Mouse (Mus musculus): Measurements from ENCODE around the gene Rin1. TPM values are rescaled to one million over a fixed set of nuclear protein-coding genes. Genes with fewer than 3 reads are reported as not detected.

Gene Rin1
- total RNA-seq, 2 experiments from 2014 or later, result 1.8 to 2.1 TPM

DNA sequence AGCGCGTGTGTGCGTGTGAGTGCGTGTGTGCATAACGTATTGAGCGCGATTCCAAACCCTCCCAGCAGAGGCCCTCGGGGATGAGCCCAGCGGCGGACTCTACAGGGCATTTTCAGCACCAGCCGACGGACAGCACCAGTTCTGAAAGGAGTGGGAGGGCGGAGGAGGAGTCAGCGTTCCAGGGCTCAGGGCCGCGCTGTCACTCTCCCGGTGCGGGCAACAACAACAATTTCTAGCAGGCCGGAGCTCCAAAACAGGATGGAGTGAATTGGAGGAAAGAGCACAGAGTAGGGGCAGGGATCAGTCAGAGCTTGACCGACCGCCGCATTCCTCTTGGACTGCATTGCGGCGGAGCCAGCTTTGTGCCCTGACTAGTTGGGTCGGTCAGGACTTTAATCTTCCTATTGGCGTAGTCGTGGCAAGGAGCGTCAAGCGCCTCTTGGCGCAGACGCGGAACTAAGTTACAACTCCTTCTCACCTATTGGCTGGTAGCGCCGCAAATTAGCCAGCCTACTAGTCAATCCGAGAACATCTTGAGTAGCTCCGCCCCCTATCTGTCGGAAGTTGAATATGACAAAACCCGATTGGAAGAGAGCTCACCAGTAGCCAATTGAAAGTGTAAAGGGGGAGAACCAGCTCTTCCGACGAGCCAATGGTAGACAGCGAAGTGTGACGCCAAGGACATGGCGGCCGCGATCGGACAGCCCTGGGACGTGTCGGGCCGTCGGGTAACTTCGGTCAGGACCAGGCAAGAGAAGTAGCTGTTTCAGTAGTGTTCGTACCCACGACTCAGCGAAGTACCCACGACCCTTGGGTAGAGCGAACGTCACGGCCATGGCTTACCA, 37.8 kb downstream of the Rin1 start, which contains the start of gene Yif1a:
Gene Yif1a, plus strand, starts transcription at position 655 of the 845 bp plus-strand sequence.
- DNase-seq, result peak; percentile 93 to 94
- intact Hi-C loops (cut with DNase I), result no loop called here

DNA sequence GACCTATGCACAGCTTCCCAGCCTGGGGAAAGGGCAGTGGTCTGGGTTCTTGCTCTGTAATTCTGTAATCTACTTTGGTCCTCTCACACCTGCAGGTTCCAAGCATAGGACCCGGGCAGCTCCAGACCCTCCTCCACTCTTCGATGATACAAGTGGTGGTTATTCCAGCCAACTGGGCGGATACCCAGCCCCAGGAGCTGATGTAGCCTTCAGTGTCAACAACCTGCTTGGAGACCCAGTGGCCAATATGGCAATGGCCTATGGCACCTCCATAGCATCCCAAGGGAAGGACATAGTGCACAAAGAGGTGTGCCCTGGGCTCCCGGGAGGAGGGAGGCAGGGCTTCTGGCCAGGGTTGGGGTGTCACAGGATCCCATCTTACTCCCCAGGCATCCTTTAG, 39.0 kb downstream of the Rin1 start:
- intact Hi-C loops (cut with DNase I), result no loop called here
- DNase-seq, result no peak

DNA sequence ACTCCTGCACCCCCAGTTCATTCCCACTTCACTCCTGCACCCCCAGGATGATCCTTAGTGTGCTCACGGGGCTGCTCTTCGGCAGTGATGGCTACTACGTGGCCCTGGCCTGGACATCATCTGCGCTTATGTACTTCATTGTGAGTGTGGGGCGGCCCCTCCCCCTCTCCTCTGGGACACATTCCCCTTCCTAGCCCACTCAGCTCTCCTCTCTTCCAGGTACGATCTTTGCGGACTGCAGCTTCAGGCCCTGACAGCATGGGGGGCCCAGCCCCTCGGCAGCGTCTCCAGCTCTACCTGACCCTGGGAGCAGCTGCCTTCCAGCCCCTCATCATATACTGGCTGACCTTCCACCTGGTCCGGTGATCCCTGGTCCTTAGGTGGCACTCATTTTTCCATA, 41.8 kb downstream of the Rin1 start:
- no peak for DNase-seq
- intact Hi-C loops (cut with DNase I), result no loop called here

DNA sequence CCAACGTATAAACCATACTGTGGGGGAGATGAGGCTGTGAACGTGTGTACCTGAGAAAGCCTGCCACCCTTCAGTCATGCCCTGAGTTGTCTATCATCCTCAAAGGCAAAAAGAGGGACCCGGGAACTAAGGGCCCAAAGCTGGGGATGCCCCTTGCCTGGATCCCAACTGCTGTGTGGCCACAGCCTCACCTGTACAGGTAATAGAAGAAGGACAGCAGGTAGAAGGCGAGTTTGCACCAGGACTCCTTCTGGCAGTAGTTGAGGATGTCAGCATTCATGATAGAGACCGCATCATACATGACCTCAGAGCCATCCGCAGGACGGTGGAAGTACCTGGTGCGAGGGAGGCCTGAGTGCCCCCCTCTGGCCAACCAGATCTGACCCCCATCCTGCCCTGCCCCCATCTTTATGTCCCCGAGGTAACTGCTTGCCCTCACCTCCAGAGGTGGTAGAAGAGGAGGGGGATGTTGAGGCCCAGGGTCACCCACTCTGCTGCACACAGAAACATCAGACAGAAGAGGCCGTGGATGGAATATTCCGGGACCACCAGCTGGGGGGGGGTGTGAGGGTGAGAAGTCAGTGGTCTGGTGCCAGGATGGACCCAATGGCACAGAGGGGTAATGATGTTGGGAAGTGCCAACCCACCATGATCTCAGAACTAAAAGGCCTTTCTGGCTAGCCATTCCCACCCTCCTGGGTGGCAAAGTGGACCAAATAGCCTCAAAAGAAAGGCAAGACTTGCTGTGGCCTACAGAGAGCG, 43.4 kb downstream of the Rin1 start:
- DNase-seq, result no peak
- intact Hi-C loops (cut with DNase I), result loop anchor here (2.0 kb wide), 1 partner anchor 45 kb away; no protein-coding TSS in a partner anchor

DNA sequence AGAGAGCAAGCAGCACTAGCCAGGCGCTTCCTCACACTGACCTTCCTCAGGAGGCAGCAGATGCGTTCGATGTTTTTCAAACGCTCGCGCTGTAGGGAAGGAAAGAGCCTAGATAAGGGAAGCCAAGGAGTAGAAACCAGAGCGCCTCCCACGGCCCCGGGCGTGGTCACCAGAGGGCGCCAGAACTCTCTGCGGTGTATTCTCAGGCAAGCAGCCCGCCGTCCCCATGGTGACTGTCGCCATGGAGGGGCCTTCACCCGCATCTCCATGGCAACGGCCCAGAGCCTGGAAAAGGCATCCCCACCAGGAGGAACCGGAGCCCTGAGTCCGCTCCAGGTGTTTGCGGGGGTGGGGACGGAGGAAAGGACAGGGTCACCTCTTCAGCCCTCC, 44.0 kb downstream of the Rin1 start:
- DNase-seq, result peak; percentile 84 to 91
- intact Hi-C loops (cut with DNase I), result loop anchor here (2.0 kb wide), 1 partner anchor 45 kb away; no protein-coding TSS in a partner anchor

DNA sequence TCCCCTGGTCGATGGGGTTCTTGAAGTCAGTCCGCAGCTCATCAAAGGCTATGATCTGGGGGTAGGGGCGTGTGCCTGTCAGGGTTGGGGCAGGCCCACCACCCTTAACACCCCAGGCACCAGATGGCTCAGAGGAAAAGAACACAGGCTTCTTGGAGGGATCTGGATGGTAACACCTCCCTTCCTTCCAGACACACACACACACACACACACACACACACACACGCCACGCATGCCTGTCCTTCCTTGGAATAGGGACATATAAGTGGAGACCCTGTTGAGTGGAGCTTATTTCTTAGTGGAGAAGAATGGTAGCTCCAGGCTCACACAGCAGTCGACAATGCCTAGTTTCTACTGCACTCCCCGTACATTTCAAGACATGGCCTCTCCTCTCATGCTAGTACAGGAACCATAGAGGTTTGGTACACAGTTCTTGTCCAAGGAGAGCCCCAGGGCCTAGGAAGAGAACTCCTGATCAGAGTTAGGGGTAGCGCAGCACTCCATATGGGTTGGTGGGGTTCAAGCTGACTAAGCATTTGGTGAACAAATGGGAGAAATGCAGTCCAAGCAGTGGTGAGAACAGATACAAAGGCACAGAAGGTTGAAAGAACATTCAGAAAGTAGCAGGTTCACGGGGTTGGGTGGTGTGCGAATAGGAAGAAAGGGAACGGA, 44.6 kb downstream of the Rin1 start:
- intact Hi-C loops (cut with DNase I), result loop anchor here (2.0 kb wide), 1 partner anchor 44 kb away; no protein-coding TSS in a partner anchor
- no peak for DNase-seq

DNA sequence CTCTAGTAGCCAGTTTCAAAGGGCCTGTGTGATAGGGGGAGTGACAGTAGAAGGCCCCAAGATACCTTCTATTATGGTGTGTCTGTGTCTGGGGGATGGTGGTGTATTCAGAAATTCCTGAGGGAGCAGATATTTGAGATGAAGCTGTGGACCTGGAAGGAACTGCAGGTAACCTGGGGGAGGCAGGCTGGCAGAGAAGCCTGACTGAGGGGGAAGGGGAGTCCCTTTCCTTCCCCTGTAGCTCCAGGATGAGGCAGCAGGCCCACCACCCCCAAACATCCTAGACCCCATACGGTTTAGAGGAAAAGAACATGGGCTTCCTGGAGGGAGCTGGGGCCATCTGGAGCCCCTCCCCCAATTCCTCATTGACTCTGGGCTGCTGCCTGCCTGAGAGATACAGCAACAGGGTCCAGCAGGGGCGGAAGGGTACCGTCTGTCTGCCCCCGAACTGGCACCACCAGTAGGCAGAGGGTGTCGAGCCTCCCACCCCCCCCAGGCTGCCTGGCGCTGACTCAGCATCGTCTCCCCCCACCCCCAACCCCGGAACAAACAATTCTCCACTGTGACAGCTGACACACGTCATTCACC, 45.7 kb downstream of the Rin1 start:
- DNase-seq, result no peak
- intact Hi-C loops (cut with DNase I), result loop anchor here (2.0 kb wide), 1 partner anchor 43 kb away; no protein-coding TSS in a partner anchor

DNA sequence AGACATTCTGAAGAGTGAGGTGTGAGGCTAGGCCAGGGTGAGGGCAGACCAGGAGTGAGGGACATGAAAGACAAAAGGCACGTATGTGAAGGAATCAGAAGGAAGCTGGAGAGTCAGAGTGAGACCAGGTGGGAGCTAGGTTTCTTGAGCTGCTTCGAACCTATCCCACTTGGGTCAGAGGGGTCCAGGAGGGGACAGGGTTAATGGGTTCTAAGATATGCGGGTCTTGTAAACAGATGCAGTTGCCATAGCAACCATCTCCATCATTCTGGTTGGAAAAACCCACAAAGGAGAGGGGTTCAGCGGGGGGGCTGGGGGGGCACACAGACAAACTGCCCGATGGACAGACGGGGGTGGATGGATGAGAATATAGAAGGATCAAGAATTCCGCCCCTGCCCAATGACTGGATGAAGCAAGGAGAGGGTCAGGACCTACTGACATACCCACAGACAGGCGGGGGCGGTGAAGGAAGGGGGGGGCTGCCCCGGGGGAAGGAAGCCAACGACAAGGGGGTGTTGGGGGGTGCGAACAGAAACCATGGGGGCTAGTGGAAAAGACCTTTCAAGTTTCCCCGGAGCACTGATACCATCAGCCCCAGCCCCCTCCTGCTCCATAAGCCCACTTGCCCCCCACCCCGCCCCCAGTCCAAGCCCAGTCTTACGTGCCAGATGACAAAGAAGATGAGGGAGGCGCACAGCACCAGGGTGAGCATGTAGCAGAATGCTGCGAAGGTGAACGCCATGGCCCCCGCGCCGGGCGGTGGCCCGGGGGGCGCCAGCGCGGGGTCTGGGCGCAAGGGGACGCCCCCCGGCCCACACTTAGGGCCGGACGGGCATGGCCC, 47.5 kb downstream of the Rin1 start:
- no peak for DNase-seq
- intact Hi-C loops (cut with DNase I), result no loop called here

DNA sequence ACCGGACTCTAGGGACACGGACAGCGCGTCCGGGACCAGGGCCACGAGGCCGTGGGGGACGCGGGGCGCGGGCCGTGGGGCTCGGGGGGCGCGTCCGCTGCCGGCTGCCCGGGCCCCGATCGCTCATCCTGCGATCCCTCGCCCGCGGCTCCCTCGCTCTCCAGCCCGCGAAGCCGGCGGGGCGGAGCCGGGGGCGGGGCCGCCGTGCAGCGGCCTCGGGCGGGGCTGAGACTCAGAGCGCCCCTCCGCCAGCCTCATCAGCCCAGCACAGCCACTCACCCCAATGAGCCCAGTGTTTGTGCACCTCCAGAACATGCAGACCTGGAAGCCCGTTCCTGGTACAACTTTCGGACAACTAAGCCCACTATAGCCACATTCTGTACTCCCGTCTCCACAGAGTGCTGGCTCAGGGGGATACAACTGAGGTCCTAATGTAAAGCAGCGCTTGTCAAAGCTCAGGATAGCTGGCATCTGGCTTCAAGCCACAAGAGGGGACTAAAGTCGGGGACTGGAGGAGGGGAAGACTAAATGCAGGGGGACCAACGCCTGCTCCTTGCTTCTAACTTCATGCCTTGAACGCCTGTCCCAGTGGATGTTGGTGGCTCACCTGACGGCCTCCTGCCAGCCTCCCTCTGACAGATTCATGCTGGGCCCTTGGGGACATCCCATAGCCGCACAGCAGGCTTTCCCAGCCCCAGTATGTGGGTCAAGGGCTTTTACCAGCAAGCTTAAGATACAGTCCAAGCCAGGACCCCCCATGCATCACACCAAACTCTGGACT, 48.3 kb downstream of the Rin1 start, which contains the start of gene Cnih2:
Gene Cnih2, minus strand, starts transcription at position 159 of the 781 bp plus-strand sequence.
- DNase-seq, result peak; percentile 60 to 62
- intact Hi-C loops (cut with DNase I), result no loop called here

DNA sequence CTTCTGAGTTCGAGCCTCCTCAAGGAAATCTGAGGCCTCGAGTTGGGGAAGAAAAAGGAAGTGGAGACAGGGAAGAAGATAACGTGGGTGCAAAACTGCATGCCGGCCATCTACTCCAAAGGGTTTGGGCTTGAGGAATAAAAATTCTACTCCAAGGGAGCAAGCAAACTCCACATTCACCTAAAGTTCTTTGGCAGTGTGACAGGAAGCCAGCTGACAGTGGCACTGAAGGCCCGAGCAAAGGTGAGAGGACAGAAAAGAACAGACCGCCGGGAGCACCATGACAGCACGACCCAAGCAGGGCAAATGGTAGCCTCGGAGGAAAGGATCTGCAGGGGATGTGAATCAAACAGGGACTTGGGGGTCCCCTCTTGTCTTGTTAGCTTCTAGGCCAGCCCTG, 55.8 kb downstream of the Rin1 start:
- intact Hi-C loops (cut with DNase I), result no loop called here
- DNase-seq, result peak; percentile 34 to 35

Other genes starting within 250 kb of the Rin1 start
- gene Gm21992, start 238.9 kb upstream of the Rin1 start, total RNA-seq (2021), result 10 to 100 TPM; 18.3 to 19.8 TPM
- gene Rbm14, start 238.8 kb upstream of the Rin1 start, total RNA-seq (2021), result 10 to 100 TPM; 23.0 to 24.5 TPM
- 10 to 100 TPM; 28.4 to 30.3 TPM for gene Ccs, start 211.1 kb upstream of the Rin1 start, total RNA-seq (2021)
- gene Ccdc87, start 211.1 kb upstream of the Rin1 start, total RNA-seq (2021), result not detected
- 10 to 100 TPM; 84.5 to 90.7 TPM for gene Ctsf, start 195.4 kb upstream of the Rin1 start, total RNA-seq (2021)
- under 1 TPM; 0.30 to 0.44 TPM for gene Actn3, start 172.6 kb upstream of the Rin1 start, total RNA-seq (2021)
- gene Zdhhc24, start 171.8 kb upstream of the Rin1 start, total RNA-seq (2021), result 1 to 10 TPM; 3.2 to 3.4 TPM
- gene Bbs1, start 143.9 kb upstream of the Rin1 start, total RNA-seq (2021), result 1 to 10 TPM; 2.3 to 5.1 TPM
- 10 to 100 TPM; 17.4 to 21.3 TPM for gene Dpp3, start 122.2 kb upstream of the Rin1 start, total RNA-seq (2021)
- gene Peli3, start 107.4 kb upstream of the Rin1 start, total RNA-seq (2021), result 1 to 10 TPM; 1.6 to 3.3 TPM
- 10 to 100 TPM; 69.1 to 69.9 TPM for gene Mrpl11, start 88.3 kb upstream of the Rin1 start, total RNA-seq (2021)
- not detected for gene Npas4, start 60.2 kb upstream of the Rin1 start, total RNA-seq (2021)
- gene Slc29a2, start 26.6 kb upstream of the Rin1 start, total RNA-seq (2021), result 10 to 100 TPM; 12.7 to 13.2 TPM
- 10 to 100 TPM; 45.1 to 47.2 TPM for gene B4gat1, start 11.7 kb upstream of the Rin1 start, total RNA-seq (2021)
- 1 to 10 TPM; 1.4 to 3.9 TPM for gene AC124502.3, start 11.6 kb upstream of the Rin1 start, total RNA-seq (2021)
- 10 to 100 TPM; 13.9 to 15.6 TPM for gene Brms1, start 9.1 kb upstream of the Rin1 start, total RNA-seq (2021)
- gene Cd248, start 17.6 kb downstream of the Rin1 start, total RNA-seq (2021), result 10 to 100 TPM; 13.8 to 15.1 TPM
- 1 to 10 TPM; 1.7 to 2.8 TPM for gene Tmem151a, start 35.0 kb downstream of the Rin1 start, total RNA-seq (2021)
- 100 to 1,000 TPM in 1 of 2 experiments, 10 to 100 TPM in 1; 89.0 to 102 TPM for gene Yif1a, start 38.1 kb downstream of the Rin1 start, total RNA-seq (2021)
- gene Cnih2, start 48.0 kb downstream of the Rin1 start, total RNA-seq (2021), result under 1 TPM; 0.30 to 0.31 TPM
- gene Rab1b, start 56.6 kb downstream of the Rin1 start, total RNA-seq (2021), result 100 to 1,000 TPM; 176 to 201 TPM
- gene Klc2, start 68.1 kb downstream of the Rin1 start, total RNA-seq (2021), result 10 to 100 TPM; 47.3 to 49.7 TPM
- 10 to 100 TPM; 19.9 to 21.5 TPM for gene Pacs1, start 222.6 kb downstream of the Rin1 start, total RNA-seq (2021)
- gene Sf3b2, start 245.0 kb downstream of the Rin1 start, total RNA-seq (2021), result 100 to 1,000 TPM; 115 to 128 TPM
- 10 to 100 TPM; 20.0 to 24.2 TPM for gene Gal3st3, start 247.8 kb downstream of the Rin1 start, total RNA-seq (2021)